Mouse (Mus musculus) liver, postnatal 0 days (tissue): ENCODE data around the gene Ercc1. TPM values are rescaled to one million over a fixed set of nuclear protein-coding genes. Genes with fewer than 3 reads are reported as not detected.
A peak's percentile ranks its signal among the peaks of the same experiment; 100 is the strongest.

Source experiments
- ATAC-seq: fragments of 200-750 bp; cut with Nextera tagmentation; 2 replicates; pipeline ENCODE4 v1.8.0; 2017; ENCODE audit warnings: mild to moderate bottlenecking, moderate library complexity
- DNase-seq: peaks from one replicate; pipeline ENCODE4 v3.0.0-alpha.2; 2016
- H3K27ac ChIP-seq: fragments of 300-500 bp; sonication (generic); 2 replicates; pipeline ENCODE4 v1.5.1; 2014; ENCODE audit warnings: antibody characterized with exemption, moderate library complexity, mild to moderate bottlenecking, low read depth
- H3K27me3 ChIP-seq: fragments of 300-500 bp; sonication (generic); 2 replicates; pipeline ENCODE4 v1.6.1; 2014; ENCODE audit warnings: low read length, control low read depth, mixed read lengths; ENCODE audit not compliant: insufficient read depth
- H3K36me3 ChIP-seq: fragments of 300-500 bp; sonication (generic); replicated peaks from 2 replicates; pipeline ENCODE4 v1.6.1; 2014; ENCODE audit warnings: mild to moderate bottlenecking, control low read depth, low read length, moderate library complexity, mixed read lengths; ENCODE audit not compliant: insufficient read depth
- H3K4me1 ChIP-seq: fragments of 300-500 bp; sonication (generic); 2 replicates; pipeline ENCODE4 v1.6.1; 2014; ENCODE audit warnings: antibody characterized with exemption, mild to moderate bottlenecking, control low read depth; ENCODE audit not compliant: insufficient read depth
- H3K4me2 ChIP-seq: fragments of 300-500 bp; sonication (generic); 2 replicates; pipeline ENCODE4 v1.6.1; 2014; ENCODE audit warnings: low read depth, mild to moderate bottlenecking, low read length, moderate library complexity, mixed read lengths
- H3K4me3 ChIP-seq: fragments of 300-500 bp; sonication (generic); 2 replicates; pipeline ENCODE4 v1.5.1; 2014; ENCODE audit warnings: low read depth, low read length
- H3K9ac ChIP-seq: fragments of 300-500 bp; sonication (generic); replicated peaks from 2 replicates; pipeline ENCODE4 v1.6.1; 2014; ENCODE audit warnings: mild to moderate bottlenecking, moderate library complexity
- H3K9me3 ChIP-seq: fragments of 300-500 bp; sonication (generic); 2 replicates; pipeline ENCODE4 v1.6.1; 2016; ENCODE audit warnings: mild to moderate bottlenecking, control low read depth, low read length, mixed read lengths
- CTCF ChIP-seq: sonication (generic); IDR thresholded peaks from 2 replicates; pipeline ENCODE4 v1.5.1; 2016; ENCODE audit warnings: antibody characterized with exemption, low read depth
- EP300 ChIP-seq: IDR thresholded peaks from 2 replicates; pipeline ENCODE4 v1.6.1; 2016; ENCODE audit warnings: antibody characterized with exemption, low read depth, mild to moderate bottlenecking
- WGBS: fragments of 180-500 bp; shearing (Covaris S2); extraction: QIAGEN DNeasy Blood & Tissue Kit; methylation state at CpG from one replicate; pipeline ENCODE4 v1.1.7; 2014; ENCODE audit not compliant: insufficient replicate concordance; 5-methylcytosine and 5-hydroxymethylcytosine counted together
- polyA plus RNA-seq: library from polyadenylated mRNA; unstranded; fragments of >200 nt; fragmentation: Nextera tagmentation; extraction: Ambion mirVana; gene quantifications from 2 replicates; pipeline ENCODE4 v1.2.1, GENCODE M21; 2015

Gene Ercc1
- polyA plus RNA-seq, 1 experiment from 2014 or later = 9.8 TPM

DNA sequence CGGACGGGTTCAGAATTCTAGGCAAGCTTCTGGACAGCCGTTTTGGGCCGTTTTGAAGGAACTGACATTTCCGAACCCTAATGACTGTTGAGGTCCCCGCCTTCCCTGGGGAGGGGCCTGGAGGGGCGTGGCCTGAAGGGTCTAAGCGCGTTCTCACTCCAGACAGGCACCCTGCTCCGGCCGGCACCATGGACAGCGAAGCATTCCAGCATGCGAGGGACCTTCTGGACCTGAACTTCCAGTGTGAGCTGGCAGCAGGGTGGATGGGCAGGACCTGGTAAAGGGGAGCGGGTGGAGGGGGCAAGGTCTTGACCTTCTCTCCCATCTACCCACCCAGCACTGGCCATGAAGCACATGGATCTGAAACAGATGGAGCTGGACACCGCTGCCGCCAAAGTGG lies 23.8 kb downstream of the Ercc1 start:
- no peak overlapping the region for H3K27ac ChIP-seq
- WGBS = 26% methylated on average over 16 of the region's 16 CpGs
- H3K27me3 ChIP-seq = peaks cover 3% of the 10 kb centered on the region; the same call in 1 of the 2 replicates
- no peaks in the 10 kb centered on the region for H3K9me3 ChIP-seq
- ATAC-seq (no peak; the same call in 1 of the 2 replicates), DNase-seq (peak; percentile 56)
- no peaks in the 10 kb centered on the region for H3K36me3 ChIP-seq
- H3K9ac ChIP-seq = no peak overlapping the region
- no peak for TF ChIP-seq CTCF
- TF ChIP-seq EP300 = no peak
- no peak overlapping the region for H3K4me3 ChIP-seq
- H3K4me2 ChIP-seq = no peak overlapping the region
- peaks cover 5% of the 10 kb centered on the region for H3K4me1 ChIP-seq

GRCm38 (mm10) chr7:19369823-19370425 lies 25.3 kb downstream of the Ercc1 start:
- Histone ChIP-seq H3K36me3 (no peaks in the 10 kb centered on the region), H3K27ac (no peak overlapping the region), H3K9ac (peak overlapping the region; percentile 48), H3K4me2 (peak overlapping the region; percentile 78), H3K4me3 (peak overlapping the region; percentile 33; the same call in 1 of the 2 replicates), H3K4me1 (peaks cover 5% of the 10 kb centered on the region), H3K9me3 (no peaks in the 10 kb centered on the region), H3K27me3 (peaks cover 3% of the 10 kb centered on the region; the same call in 1 of the 2 replicates)
- TF ChIP-seq CTCF = peak; percentile 80
- no peak for TF ChIP-seq EP300
- 16% methylated on average over 45 of the region's 46 CpGs for WGBS
- DNase-seq (peak; percentile 70), ATAC-seq (peak; percentile 50)

GRCm38 (mm10) chr7:19373367-19373766 lies 28.8 kb downstream of the Ercc1 start:
- no peak overlapping the region for H3K9ac ChIP-seq
- H3K27ac ChIP-seq = no peak overlapping the region
- TF ChIP-seq CTCF (no peak), EP300 (no peak)
- H3K4me2 ChIP-seq = no peak overlapping the region
- H3K36me3 ChIP-seq = no peaks in the 10 kb centered on the region
- peaks cover 3% of the 10 kb centered on the region; the same call in 1 of the 2 replicates for H3K27me3 ChIP-seq
- H3K4me1 ChIP-seq = peaks cover 5% of the 10 kb centered on the region
- H3K4me3 ChIP-seq = no peak overlapping the region
- DNase-seq (no peak), ATAC-seq (no peak)
- 92% methylated on average over 2 of the region's 2 CpGs for WGBS
- H3K9me3 ChIP-seq = no peaks in the 10 kb centered on the region

GRCm38 (mm10) chr7:19375368-19375767 lies 30.8 kb downstream of the Ercc1 start:
- ATAC-seq (no peak), DNase-seq (peak; percentile 13)
- no peaks in the 10 kb centered on the region for H3K27me3 ChIP-seq
- WGBS = 81% methylated on average over 18 of the region's 18 CpGs
- H3K36me3 ChIP-seq = no peaks in the 10 kb centered on the region
- H3K4me2 ChIP-seq = no peak overlapping the region
- H3K9ac ChIP-seq = no peak overlapping the region
- no peaks in the 10 kb centered on the region for H3K4me1 ChIP-seq
- no peaks in the 10 kb centered on the region for H3K9me3 ChIP-seq
- H3K4me3 ChIP-seq = no peak overlapping the region
- no peak for TF ChIP-seq EP300
- TF ChIP-seq CTCF = no peak
- no peak overlapping the region for H3K27ac ChIP-seq

DNA sequence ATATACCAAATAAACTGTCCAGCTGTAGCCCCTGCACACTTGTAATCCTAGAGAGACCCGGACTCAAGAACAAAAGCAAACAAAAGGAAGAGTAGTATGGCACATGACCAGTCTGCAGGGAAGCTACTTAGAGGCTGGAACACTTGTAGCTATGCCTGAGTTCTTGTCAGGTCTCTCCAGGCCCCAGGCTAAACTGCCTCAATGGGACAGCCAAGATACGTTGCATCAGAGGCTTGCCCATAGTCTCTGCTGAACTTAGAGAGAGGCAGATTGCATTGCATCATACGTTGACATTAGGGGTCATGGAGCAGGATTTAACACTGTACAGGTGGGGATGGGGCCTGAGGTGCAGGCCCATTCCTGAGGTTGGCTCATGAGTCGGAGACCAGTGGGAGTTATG lies 31.4 kb downstream of the Ercc1 start:
- DNase-seq = no peak
- Histone ChIP-seq H3K27me3 (no peaks in the 10 kb centered on the region), H3K9me3 (no peaks in the 10 kb centered on the region), H3K4me3 (no peak overlapping the region), H3K4me2 (no peak overlapping the region), H3K27ac (no peak overlapping the region), H3K9ac (no peak overlapping the region), H3K4me1 (no peaks in the 10 kb centered on the region), H3K36me3 (no peaks in the 10 kb centered on the region)
- TF ChIP-seq CTCF (no peak), EP300 (no peak)
- 51% methylated on average over 4 of the region's 4 CpGs for WGBS
- peak; percentile 72 for ATAC-seq

DNA sequence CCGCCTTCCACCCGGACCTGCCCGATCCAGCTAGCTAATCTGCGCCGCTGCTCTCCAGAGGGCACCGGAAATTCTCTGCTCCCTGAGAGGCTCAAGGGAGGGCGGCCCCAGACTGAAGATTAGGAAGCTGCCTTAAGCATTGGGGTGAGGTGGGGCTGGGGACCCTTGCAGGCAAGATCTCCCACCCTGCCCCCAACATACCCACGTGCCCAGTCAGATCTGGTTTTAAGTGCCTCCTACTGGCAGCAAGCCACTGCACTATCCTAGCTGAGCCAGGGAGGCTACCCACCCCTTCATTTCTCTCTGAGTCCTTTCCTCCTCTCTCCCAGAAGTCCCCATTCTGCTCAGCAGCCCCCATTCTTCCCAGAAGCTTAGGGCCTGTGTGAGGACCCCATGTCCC lies 33.5 kb downstream of the Ercc1 start:
- no peak overlapping the region for H3K27ac ChIP-seq
- TF ChIP-seq CTCF (no peak), EP300 (no peak)
- no peak overlapping the region for H3K4me3 ChIP-seq
- 74% methylated on average over 8 of the region's 8 CpGs for WGBS
- H3K36me3 ChIP-seq = no peaks in the 10 kb centered on the region
- H3K27me3 ChIP-seq = no peaks in the 10 kb centered on the region
- no peak overlapping the region for H3K4me2 ChIP-seq
- H3K9ac ChIP-seq = no peak overlapping the region
- no peak for ATAC-seq
- no peaks in the 10 kb centered on the region for H3K9me3 ChIP-seq
- peaks cover 7% of the 10 kb centered on the region for H3K4me1 ChIP-seq
- DNase-seq = no peak
